Mouse (Mus musculus): ENCODE measurements around the gene Inf2. TPM values are rescaled to one million over a fixed set of nuclear protein-coding genes. Genes with fewer than 3 reads are reported as not detected.
A peak's percentile ranks its signal among the peaks of the same experiment; 100 is the strongest.

Inf2 gene
- polyA plus RNA-seq, 1 experiment: 569 TPM

DNA sequence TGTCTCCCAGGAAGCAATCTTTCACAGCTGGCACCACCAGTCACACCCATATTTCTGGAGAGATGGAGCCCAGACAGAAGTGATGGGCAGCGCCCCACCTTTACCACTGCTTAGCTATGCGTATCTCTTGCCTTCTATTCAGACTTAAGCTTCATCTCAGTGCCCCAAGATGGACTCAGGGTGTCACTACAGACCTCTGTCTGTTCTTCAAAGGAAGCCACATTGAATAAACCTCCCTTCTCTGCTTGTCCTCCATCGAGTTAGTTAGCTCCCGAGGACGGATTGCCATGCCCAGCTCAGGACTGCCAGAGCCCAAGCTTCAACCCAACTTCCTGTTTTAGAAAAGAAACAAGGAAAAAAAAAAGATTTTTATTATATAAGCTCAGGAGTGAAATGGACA, 26.1 kb upstream of the Inf2 start:
- peaks cover 32% of the 10 kb centered on the region for H3K27me3 ChIP-seq (replicated peaks)
- TF ChIP-seq FLI1 (IDR thresholded peaks at IDR 0.05; ENCODE audit: low read length) (no peak), GATA1 (IDR thresholded peaks at IDR 0.05; ENCODE audit: borderline replicate concordance, low read length) (no peak)
- H3K9me3 ChIP-seq: no peaks in the 10 kb centered on the region
- H3K4me3 ChIP-seq (replicated peaks): no peak overlapping the region
- H3K4me1 ChIP-seq: peaks cover 42% of the 10 kb centered on the region
- H3K36me3 ChIP-seq (replicated peaks; ENCODE audit: low read length): no peaks in the 10 kb centered on the region

- TF ChIP-seq GATA1 (IDR thresholded peaks at IDR 0.05; ENCODE audit: borderline replicate concordance, low read length) (no peak), FLI1 (IDR thresholded peaks at IDR 0.05; ENCODE audit: low read length) (no peak)
- Histone ChIP-seq H3K4me1 (peaks cover 47% of the 10 kb centered on the region), H3K9me3 (no peaks in the 10 kb centered on the region), H3K27me3 (replicated peaks) (peaks cover 37% of the 10 kb centered on the region), H3K36me3 (replicated peaks; ENCODE audit: low read length) (no peaks in the 10 kb centered on the region), H3K4me3 (replicated peaks) (no peak overlapping the region)
Measured at GRCm38 (mm10) chr12:112563011-112563410, 25.6 kb upstream of the Inf2 start.

GRCm38 (mm10) chr12:112570160-112570559, 18.4 kb upstream of the Inf2 start:
- Histone ChIP-seq H3K27me3 (replicated peaks) (peaks cover 25% of the 10 kb centered on the region), H3K36me3 (replicated peaks; ENCODE audit: low read length) (no peaks in the 10 kb centered on the region), H3K9me3 (peaks cover 5% of the 10 kb centered on the region; the same call in 1 of the 2 replicates), H3K4me3 (replicated peaks) (peak overlapping the region; percentile 26), H3K4me1 (peaks cover 60% of the 10 kb centered on the region)
- TF ChIP-seq GATA1 (IDR thresholded peaks at IDR 0.05; ENCODE audit: borderline replicate concordance, low read length) (no peak), FLI1 (IDR thresholded peaks at IDR 0.05; ENCODE audit: low read length) (no peak)

- Histone ChIP-seq H3K9me3 (peaks cover 5% of the 10 kb centered on the region; the same call in 1 of the 2 replicates), H3K27me3 (replicated peaks) (peaks cover 22% of the 10 kb centered on the region), H3K4me1 (peaks cover 69% of the 10 kb centered on the region), H3K36me3 (replicated peaks; ENCODE audit: low read length) (no peaks in the 10 kb centered on the region), H3K4me3 (replicated peaks) (no peak overlapping the region)
- TF ChIP-seq GATA1 (IDR thresholded peaks at IDR 0.05; ENCODE audit: borderline replicate concordance, low read length) (no peak), FLI1 (IDR thresholded peaks at IDR 0.05; ENCODE audit: low read length) (no peak)
Measured at GRCm38 (mm10) chr12:112571064-112571463, 17.5 kb upstream of the Inf2 start.

- peaks cover 78% of the 10 kb centered on the region for H3K4me1 ChIP-seq
- H3K36me3 ChIP-seq (replicated peaks; ENCODE audit: low read length): no peaks in the 10 kb centered on the region
- H3K9me3 ChIP-seq: peaks cover 5% of the 10 kb centered on the region; the same call in 1 of the 2 replicates
- H3K27me3 ChIP-seq (replicated peaks): no peaks in the 10 kb centered on the region
- TF ChIP-seq FLI1 (IDR thresholded peaks at IDR 0.05; ENCODE audit: low read length) (no peak), GATA1 (IDR thresholded peaks at IDR 0.05; ENCODE audit: borderline replicate concordance, low read length) (no peak)
- H3K4me3 ChIP-seq (replicated peaks): peak overlapping the region; percentile 3
Measured at GRCm38 (mm10) chr12:112575274-112575986, 13.2 kb upstream of the Inf2 start.

DNA sequence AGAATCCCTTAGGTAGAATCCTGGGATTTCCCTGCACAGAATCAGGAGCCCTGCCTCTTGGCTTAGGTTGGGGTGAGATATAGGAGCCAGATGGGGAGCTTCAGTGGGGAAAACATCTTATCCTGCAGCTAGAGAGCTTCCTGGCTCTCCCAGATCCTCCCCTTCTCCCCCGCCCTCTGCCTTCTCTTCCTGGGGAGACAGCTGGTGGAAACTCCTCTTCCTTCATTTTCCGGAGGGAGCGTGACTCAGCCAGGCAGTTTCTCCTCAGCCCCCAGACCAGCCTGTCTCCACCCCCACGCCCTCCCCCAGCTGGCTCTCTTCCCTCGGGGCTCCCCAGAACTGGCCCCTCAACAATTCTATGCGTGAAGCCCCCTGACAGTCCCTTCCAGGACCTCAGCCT, 12.2 kb upstream of the Inf2 start:
- Histone ChIP-seq H3K4me3 (replicated peaks) (peak overlapping the region; percentile 69), H3K36me3 (replicated peaks; ENCODE audit: low read length) (no peaks in the 10 kb centered on the region), H3K27me3 (replicated peaks) (no peaks in the 10 kb centered on the region), H3K4me1 (peaks cover 78% of the 10 kb centered on the region), H3K9me3 (peaks cover 5% of the 10 kb centered on the region; the same call in 1 of the 2 replicates)
- no peak for TF ChIP-seq GATA1 (IDR thresholded peaks at IDR 0.05; ENCODE audit: borderline replicate concordance, low read length)
- no peak for TF ChIP-seq FLI1 (IDR thresholded peaks at IDR 0.05; ENCODE audit: low read length)

DNA sequence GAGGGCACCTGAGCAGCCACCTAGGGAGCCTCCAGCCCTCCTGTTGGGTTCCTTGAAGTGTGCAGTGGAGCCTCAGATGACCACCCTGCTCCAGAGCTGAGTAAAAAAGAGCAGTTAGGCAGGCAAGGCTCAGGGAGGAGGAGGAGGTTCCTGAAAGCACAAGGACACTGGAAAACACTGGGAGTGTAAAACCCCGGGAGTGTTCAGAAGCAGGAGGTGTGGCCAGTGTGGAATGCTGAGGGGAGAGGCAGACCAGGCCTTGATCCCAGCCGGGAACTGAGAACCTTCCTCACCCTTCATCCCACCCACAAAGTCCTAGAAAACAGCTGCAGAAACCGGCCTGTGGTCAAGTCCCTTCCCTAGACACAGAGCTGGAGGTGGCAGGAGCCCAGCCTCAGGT, 11.8 kb upstream of the Inf2 start:
- Histone ChIP-seq H3K36me3 (replicated peaks; ENCODE audit: low read length) (no peaks in the 10 kb centered on the region), H3K4me1 (peaks cover 78% of the 10 kb centered on the region), H3K27me3 (replicated peaks) (no peaks in the 10 kb centered on the region), H3K9me3 (peaks cover 5% of the 10 kb centered on the region; the same call in 1 of the 2 replicates), H3K4me3 (replicated peaks) (peak overlapping the region; percentile 69)
- TF ChIP-seq FLI1 (IDR thresholded peaks at IDR 0.05; ENCODE audit: low read length) (no peak), GATA1 (IDR thresholded peaks at IDR 0.05; ENCODE audit: borderline replicate concordance, low read length) (no peak)

DNA sequence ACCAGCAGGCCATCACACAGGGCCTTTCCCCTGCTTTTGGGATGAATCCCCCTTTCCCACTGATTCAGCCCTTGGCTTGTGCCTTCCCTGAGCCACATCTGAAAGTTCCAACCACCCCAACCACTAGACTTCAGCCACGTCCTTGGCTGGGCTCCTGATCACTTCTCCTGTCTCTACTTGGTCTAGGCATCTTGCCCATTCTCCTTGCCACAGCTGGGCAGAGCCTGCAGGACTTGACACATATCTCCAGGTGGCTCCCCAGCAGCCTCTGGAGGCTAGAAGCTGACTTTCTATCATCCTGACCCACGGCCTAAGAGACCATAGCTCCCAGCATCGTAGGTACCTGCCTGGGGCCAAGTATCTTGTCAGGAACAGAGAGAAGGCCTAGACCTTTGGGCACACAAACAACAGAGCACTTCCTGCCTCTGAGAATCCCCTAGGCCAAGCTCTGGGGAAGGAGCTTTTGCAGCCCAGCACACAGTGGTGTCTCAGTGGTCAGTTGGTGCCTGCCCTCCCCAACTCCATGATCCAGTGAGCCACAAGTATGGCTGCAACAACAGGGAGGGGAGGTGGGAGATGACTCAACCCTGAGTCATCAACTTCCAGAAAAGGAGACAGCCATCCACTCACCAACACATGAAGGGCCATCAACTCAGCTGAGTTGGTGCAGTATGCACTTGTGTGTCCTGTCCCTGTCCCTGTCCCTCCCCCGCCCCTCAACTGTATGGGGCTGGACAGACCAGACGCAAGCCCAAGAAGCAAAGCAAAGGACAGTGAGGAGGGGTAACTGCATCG, 10.1 kb upstream of the Inf2 start:
- Histone ChIP-seq H3K4me1 (peaks cover 87% of the 10 kb centered on the region), H3K36me3 (replicated peaks; ENCODE audit: low read length) (no peaks in the 10 kb centered on the region), H3K4me3 (replicated peaks) (peak overlapping the region; percentile 80), H3K9me3 (peaks cover 4% of the 10 kb centered on the region; the same call in 1 of the 2 replicates), H3K27me3 (replicated peaks) (peaks cover 2% of the 10 kb centered on the region)
- TF ChIP-seq FLI1 (IDR thresholded peaks at IDR 0.05; ENCODE audit: low read length) (no peak), GATA1 (IDR thresholded peaks at IDR 0.05; ENCODE audit: borderline replicate concordance, low read length) (no peak)

GRCm38 (mm10) chr12:112579430-112579829, 9.2 kb upstream of the Inf2 start:
- Histone ChIP-seq H3K4me3 (replicated peaks) (no peak overlapping the region), H3K4me1 (peaks cover 89% of the 10 kb centered on the region), H3K27me3 (replicated peaks) (peaks cover 4% of the 10 kb centered on the region), H3K36me3 (replicated peaks; ENCODE audit: low read length) (no peaks in the 10 kb centered on the region), H3K9me3 (no peaks in the 10 kb centered on the region)
- TF ChIP-seq GATA1 (IDR thresholded peaks at IDR 0.05; ENCODE audit: borderline replicate concordance, low read length) (no peak), FLI1 (IDR thresholded peaks at IDR 0.05; ENCODE audit: low read length) (no peak)

DNA sequence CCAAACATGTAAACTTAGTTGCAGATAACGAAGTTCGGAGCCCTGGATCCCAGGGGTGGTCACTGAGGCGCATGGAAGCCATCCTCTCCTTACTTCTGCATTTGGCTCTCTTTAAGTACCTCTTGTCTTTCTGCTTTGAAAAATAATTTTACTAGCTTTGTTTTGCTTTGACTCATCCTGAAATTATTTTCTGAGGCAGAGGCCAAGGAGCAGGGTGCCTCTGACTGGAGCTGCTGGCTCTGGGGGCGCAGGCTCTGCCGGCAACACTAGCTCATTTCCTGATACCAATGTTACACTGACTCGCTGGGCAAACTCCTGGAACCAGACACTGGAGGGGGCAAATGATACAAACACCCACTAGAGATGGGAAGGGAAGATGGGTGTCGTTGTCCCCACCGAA, 8.7 kb upstream of the Inf2 start:
- H3K36me3 ChIP-seq (replicated peaks; ENCODE audit: low read length): no peaks in the 10 kb centered on the region
- TF ChIP-seq GATA1 (IDR thresholded peaks at IDR 0.05; ENCODE audit: borderline replicate concordance, low read length) (no peak), FLI1 (IDR thresholded peaks at IDR 0.05; ENCODE audit: low read length) (no peak)
- H3K27me3 ChIP-seq (replicated peaks): peaks cover 4% of the 10 kb centered on the region
- no peaks in the 10 kb centered on the region for H3K9me3 ChIP-seq
- peaks cover 86% of the 10 kb centered on the region for H3K4me1 ChIP-seq
- H3K4me3 ChIP-seq (replicated peaks): no peak overlapping the region

Measured in megakaryocyte, embryonic 14.5 days (primary cell).